Mouse (Mus musculus) C2C12 (cell line): ENCODE measurements around the gene Slc25a24. TPM values are rescaled to one million over a fixed set of nuclear protein-coding genes. Genes with fewer than 3 reads are reported as not detected.

ENCODE experiments used
- H3K27me3 ChIP-seq: one replicate; pipeline ENCODE4 v1.6.1; 2011; ENCODE audit not compliant: control insufficient read depth, insufficient read depth, insufficient read length
- H3K36me3 ChIP-seq: one replicate; pipeline ENCODE4 v1.6.1; 2011; ENCODE audit not compliant: control insufficient read depth, insufficient read depth
- H3K4me3 ChIP-seq: one replicate; pipeline ENCODE4 v1.5.1; 2011; ENCODE audit warnings: mild to moderate bottlenecking, control low read depth; ENCODE audit not compliant: poor library complexity, insufficient read depth, severe bottlenecking
- H3K79me2 ChIP-seq: one replicate; pipeline ENCODE4 v1.6.1; 2011; ENCODE audit not compliant: control insufficient read depth, insufficient read depth
- H3K79me3 ChIP-seq: one replicate; pipeline ENCODE4 v1.6.1; 2011; ENCODE audit warnings: low read depth, control low read depth
- H3ac ChIP-seq: one replicate; pipeline ENCODE3; 2011; ENCODE audit warnings: low read depth; ENCODE audit not compliant: control insufficient read depth, insufficient read length
- CEBPB ChIP-seq: IDR thresholded peaks from one replicate; pipeline ENCODE4 v1.6.1; 2011; ENCODE audit warnings: low read depth, mild to moderate bottlenecking, control low read depth, moderate library complexity
- CTCF ChIP-seq: IDR thresholded peaks from one replicate; pipeline ENCODE4 v1.5.1; 2011; ENCODE audit not compliant: control insufficient read depth, insufficient read depth, insufficient read length
- FOSL1 ChIP-seq: IDR thresholded peaks from one replicate; pipeline ENCODE4 v1.8.0; 2011; ENCODE audit warnings: mild to moderate bottlenecking, low read length; ENCODE audit not compliant: poor library complexity, insufficient read depth, severe bottlenecking
- MAX ChIP-seq: IDR thresholded peaks from one replicate; pipeline ENCODE4 v1.6.1; 2011; ENCODE audit warnings: mild to moderate bottlenecking, control low read depth
- MYOD1 ChIP-seq: IDR thresholded peaks from one replicate; pipeline ENCODE4 v1.6.1; 2011; ENCODE audit warnings: low read depth; ENCODE audit not compliant: control insufficient read depth, insufficient read length
- MYOG ChIP-seq: IDR thresholded peaks from one replicate; pipeline ENCODE4 v1.6.1; 2011; ENCODE audit not compliant: control insufficient read depth, insufficient read length; ENCODE audit errors: extremely low read depth
- USF1 ChIP-seq: IDR thresholded peaks from one replicate; pipeline ENCODE4 v1.6.1; 2011; ENCODE audit warnings: low read depth, mild to moderate bottlenecking, control low read depth, moderate library complexity
- polyA plus RNA-seq: library from polyadenylated mRNA; unstranded; fragments of >200 nt; fragmentation: generic; extraction: Trizol; gene quantifications from one replicate; pipeline ENCODE4 v1.2.1, GENCODE M21; 2012; ENCODE audit warnings: missing spikeins

Slc25a24 gene
- polyA plus RNA-seq, 1 experiment, result 32.6 TPM

DNA sequence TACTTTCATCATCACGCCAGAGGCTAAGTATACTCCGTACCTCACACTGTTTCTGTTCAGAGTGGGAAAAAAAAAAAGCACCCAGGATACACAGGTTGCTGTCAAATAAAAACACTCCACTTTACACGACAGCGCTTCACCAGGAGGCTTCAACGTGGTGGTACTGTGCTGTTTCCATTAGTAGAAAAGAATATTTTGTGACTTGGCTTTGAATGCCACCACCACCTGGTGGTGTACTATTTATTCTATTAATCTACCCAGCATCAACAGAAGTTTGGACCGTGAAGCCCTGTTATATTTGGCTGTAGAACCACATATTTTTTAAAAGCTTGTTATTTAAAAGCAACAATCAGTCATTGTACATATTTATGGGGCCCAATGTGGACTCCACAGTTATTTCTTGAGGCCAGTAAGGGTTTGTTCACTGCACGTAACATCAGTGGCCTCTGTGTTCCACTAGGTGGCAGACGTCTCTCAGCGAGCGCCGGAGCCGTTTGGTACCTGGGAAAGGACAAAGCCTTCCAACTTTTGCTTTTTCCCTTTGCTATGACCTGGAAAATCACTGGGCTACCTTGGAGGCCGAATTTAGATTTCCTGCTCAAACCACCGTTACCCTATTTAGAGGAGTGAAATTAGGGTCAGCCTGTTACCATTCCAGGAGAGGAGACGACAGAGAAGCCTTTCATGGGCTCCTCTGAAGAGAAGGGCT, 48.3 kb downstream of the Slc25a24 start:
- no peak overlapping the region for H3ac ChIP-seq
- TF ChIP-seq CTCF (peak; percentile 67), MAX (no peak)
- H3K79me3 ChIP-seq, result peaks cover 5% of the 10 kb centered on the region
- H3K4me3 ChIP-seq, result no peak overlapping the region
- peaks cover 52% of the 10 kb centered on the region for H3K36me3 ChIP-seq
- no peaks in the 10 kb centered on the region for H3K27me3 ChIP-seq
- H3K79me2 ChIP-seq, result peaks cover 9% of the 10 kb centered on the region

DNA sequence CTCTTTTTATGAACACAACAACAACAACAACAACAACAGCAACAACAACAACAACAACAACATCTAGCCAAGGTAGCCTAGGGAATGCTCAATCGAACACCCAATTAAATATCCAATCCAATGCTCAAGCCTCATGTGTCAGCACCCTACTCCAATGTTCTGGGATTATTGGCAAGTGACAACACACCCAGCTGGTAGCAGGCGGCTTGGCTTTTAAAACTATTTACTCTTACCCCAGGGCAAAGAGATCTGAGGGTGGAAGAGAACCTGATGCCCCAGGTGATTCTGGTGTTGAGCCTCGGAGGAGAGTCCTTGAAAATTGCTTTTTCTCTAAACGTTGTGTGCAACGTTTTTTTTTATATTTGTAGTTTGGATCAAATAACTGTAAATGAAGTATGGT, 51.4 kb downstream of the Slc25a24 start:
- Histone ChIP-seq H3K79me3 (no peaks in the 10 kb centered on the region), H3K79me2 (no peaks in the 10 kb centered on the region), H3K4me3 (no peak overlapping the region), H3ac (no peak overlapping the region), H3K27me3 (no peaks in the 10 kb centered on the region), H3K36me3 (peaks cover 20% of the 10 kb centered on the region)
- TF ChIP-seq CEBPB (no peak), MYOG (no peak), MYOD1 (no peak), MAX (no peak), FOSL1 (no peak), CTCF (no peak), USF1 (no peak)

DNA sequence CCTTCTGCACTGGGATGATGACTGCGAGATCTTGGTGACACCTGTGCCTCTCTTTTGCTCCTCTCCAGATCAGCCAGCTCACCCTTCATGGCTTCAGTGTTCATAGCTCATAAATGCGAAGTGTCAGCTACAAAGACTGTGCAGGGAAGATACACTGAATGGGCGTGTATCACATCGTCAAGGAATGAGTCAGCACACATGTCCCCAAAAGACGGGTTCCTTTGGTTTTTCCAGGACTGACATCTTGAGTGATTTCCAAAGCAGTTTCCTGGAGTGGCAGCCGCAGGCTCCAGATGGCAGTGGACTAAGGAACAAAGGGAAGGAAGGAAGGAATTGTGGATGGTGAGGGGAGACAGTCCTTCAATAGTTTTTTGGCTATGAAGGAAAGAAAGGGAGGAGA, 55.8 kb downstream of the Slc25a24 start:
- Histone ChIP-seq H3K79me3 (no peaks in the 10 kb centered on the region), H3K36me3 (no peaks in the 10 kb centered on the region), H3K4me3 (no peak overlapping the region), H3K79me2 (no peaks in the 10 kb centered on the region), H3ac (no peak overlapping the region), H3K27me3 (no peaks in the 10 kb centered on the region)
- TF ChIP-seq FOSL1, result peak; percentile 56
- TF ChIP-seq CTCF, result no peak
- TF ChIP-seq MYOD1, result peak; percentile 25

DNA sequence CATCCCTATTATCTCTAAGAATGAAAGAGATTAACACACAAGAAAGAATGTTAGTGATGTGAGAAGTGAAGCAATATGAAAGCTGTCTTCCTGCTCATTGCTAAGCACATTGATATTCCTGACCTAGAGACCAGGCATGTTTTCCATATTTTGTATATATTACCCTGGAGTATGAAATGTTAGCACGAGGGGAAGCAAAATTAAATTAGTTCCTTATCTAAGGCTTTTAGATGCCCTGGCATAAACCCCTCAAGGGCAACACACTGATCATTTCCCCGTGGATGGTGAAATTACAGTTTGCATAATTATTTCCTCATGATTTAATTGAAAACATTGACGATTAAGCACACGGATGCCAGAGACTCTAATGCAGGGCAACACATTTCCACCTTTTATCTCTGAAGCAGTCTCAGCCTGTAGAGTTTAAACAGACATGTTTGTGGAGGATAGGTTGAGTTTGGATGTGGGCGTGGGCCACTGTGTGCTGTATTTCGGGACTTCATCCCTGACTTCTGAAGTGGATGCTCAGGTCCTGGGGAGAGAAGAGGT, 56.7 kb downstream of the Slc25a24 start:
- no peaks in the 10 kb centered on the region for H3K36me3 ChIP-seq
- H3K27me3 ChIP-seq, result no peaks in the 10 kb centered on the region
- no peaks in the 10 kb centered on the region for H3K79me2 ChIP-seq
- TF ChIP-seq CEBPB (peak; percentile 19), CTCF (no peak)
- no peak overlapping the region for H3ac ChIP-seq
- no peaks in the 10 kb centered on the region for H3K79me3 ChIP-seq
- H3K4me3 ChIP-seq, result no peak overlapping the region

DNA sequence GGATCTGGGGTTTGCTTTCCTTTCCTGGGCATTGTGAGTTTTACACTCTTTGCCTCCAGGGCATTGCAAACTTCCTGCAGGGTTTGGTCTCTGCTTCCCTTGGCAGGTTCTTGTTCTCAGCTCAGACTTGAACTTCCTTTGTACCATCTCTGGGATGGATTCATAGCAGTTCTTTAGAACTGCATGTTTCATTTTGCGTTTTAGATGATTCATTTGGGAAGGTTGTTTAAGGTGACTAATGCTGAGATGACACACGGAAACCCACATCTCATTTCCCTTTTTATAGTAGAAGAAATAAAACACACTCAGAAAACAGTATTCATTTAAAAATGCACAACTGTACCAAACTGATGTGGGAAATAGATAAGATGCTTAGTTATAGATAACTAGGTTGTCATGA, 73.2 kb downstream of the Slc25a24 start:
- Histone ChIP-seq H3ac (no peak overlapping the region), H3K27me3 (no peaks in the 10 kb centered on the region), H3K79me3 (no peaks in the 10 kb centered on the region), H3K4me3 (no peak overlapping the region), H3K36me3 (no peaks in the 10 kb centered on the region), H3K79me2 (no peaks in the 10 kb centered on the region)
- no peak for TF ChIP-seq MYOD1
- TF ChIP-seq FOSL1, result peak; percentile 46

DNA sequence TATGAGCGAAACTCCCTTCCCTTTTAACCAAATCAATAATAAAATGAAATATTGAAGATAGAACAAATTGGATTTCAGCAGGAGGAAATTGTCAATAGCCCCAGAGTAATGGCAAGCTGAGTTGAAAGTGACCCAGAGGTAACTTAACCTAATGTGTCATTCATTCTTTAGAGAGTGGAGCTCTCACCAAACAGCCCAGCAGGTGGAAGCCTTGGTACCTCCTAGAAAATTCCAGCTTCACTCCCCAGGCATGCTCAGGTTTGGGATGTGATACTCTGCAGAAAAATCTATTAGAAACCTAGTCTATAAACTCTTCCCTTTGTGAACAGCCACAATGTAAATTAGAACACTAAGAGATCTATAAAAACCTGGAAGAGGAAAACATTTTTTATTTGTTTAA, 76.3 kb downstream of the Slc25a24 start:
- H3K79me3 ChIP-seq, result no peaks in the 10 kb centered on the region
- no peaks in the 10 kb centered on the region for H3K36me3 ChIP-seq
- TF ChIP-seq USF1, result no peak
- H3K79me2 ChIP-seq, result no peaks in the 10 kb centered on the region
- H3ac ChIP-seq, result no peak overlapping the region
- H3K4me3 ChIP-seq, result no peak overlapping the region
- H3K27me3 ChIP-seq, result no peaks in the 10 kb centered on the region

DNA sequence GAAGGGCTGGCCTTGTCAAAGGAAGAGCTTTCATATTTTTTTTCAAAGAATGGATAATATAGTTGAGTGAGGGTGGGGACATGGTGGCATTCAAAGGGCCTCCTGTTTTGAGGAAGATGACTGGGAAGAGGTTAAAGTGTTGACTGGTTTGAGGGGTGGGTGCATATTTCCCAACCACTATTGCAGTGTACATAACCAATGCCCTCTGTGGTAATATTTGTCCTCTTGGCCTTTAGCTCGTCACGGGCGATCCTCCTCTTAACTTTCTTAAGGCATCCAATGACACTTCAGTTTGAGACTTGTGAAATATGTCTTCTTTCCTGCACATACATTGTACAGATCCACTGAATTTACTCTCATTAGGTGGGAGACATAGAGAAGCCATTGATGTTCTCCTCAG, 89.4 kb downstream of the Slc25a24 start:
- Histone ChIP-seq H3K4me3 (no peak overlapping the region), H3ac (no peak overlapping the region)
- no peak for TF ChIP-seq CEBPB
- no peak for TF ChIP-seq MYOG
- no peak for TF ChIP-seq MYOD1
- no peak for TF ChIP-seq CTCF
- no peak for TF ChIP-seq USF1
- no peak for TF ChIP-seq FOSL1

More for the DNA sequence above, 89.4 kb downstream of the Slc25a24 start:
- Histone ChIP-seq H3K79me3 (no peaks in the 10 kb centered on the region), H3K36me3 (no peaks in the 10 kb centered on the region), H3K79me2 (no peaks in the 10 kb centered on the region), H3K27me3 (no peaks in the 10 kb centered on the region)
